Mouse (Mus musculus) CH12F3 (cell line): ENCODE measurements around the gene Pde6c.

ENCODE experiments used
- in situ Hi-C: fragments of 300-500 bp; cut with MboI; formaldehyde crosslinking; loops from 2 replicates; pipeline ENCODE4 v1.14.3; 2020; ENCODE audit warnings: low sequenced_read_pairs

Gene Pde6c

DNA sequence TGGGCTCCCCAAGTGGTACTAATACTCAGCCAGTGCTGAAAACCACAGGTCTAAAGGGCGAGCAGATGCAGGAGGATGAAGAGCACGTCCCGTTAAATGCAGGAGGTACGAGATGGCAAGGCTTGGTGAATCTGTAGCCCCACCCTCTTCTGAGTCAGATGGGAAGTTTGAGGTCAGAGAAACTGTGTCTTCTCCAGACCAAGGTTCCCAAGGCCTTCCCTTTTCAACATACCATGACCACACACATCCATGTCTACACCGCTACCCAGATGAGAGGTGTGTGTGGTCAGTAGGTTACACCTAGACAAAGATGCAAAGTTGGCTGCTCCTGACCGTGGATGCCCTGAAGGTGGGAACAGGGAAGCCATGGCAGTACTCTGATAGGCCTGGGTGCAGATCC lies 2.2 kb downstream of the Pde6c start:
- in situ Hi-C loops, result no loop called here

GRCm38 (mm10) chr19:38143540-38144271 lies 11.1 kb downstream of the Pde6c start:
- in situ Hi-C loops, result no loop called here

DNA sequence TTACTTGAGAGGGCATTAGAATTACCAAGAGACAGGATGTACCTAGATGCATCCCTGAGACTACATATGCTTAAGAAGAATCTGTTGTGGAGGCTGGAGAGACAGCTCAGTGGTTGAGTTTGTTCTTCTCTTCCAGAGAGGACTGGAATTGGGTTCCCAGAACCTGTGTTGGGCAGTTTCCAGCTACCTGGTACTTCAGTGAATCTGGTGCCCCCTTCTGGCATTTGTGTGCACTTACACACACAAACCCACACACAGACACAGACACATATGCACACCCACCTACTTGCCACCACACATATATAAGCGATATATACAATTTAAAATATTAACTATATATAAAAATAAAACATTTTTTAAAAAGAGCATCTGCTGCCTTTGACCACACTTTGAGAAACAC lies 23.7 kb downstream of the Pde6c start:
- in situ Hi-C loops, result no loop called here

DNA sequence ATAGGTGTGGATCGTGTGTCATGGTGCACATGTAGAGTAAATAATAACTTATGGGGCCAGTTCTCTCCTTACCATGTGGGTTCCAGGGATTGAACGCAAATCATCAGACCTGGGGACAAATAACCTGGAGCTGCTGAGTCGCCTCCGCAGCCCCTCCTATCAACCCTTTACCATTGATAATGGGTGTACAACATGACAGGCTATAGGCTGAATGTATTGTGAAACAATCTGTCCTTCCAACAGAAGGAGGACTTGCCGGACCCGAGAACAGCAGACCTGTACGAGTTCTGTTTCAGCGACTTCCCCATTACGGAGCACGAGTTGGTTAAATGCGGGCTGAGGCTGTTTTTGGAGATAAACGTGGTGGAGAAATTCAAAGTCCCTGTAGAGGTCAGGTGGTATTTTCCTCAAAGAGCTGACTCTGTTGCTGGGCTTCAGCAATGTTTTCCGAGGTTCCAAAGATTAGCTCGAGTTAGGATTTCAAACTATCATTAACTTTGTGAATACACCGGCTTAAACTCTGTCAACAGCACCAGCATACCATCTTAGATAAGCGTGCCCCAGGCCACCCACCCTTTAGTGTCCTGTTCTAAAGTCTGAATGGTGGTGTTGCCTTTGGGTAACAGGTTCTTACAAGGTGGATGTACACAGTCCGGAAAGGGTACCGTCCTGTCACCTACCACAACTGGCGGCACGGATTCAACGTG lies 29.2 kb downstream of the Pde6c start:
- in situ Hi-C loops, result no loop called here

GRCm38 (mm10) chr19:38164633-38165032 lies 32.1 kb downstream of the Pde6c start:
- in situ Hi-C loops, result no loop called here

GRCm38 (mm10) chr19:38179675-38180074 lies 47.1 kb downstream of the Pde6c start:
- in situ Hi-C loops, result no loop called here

DNA sequence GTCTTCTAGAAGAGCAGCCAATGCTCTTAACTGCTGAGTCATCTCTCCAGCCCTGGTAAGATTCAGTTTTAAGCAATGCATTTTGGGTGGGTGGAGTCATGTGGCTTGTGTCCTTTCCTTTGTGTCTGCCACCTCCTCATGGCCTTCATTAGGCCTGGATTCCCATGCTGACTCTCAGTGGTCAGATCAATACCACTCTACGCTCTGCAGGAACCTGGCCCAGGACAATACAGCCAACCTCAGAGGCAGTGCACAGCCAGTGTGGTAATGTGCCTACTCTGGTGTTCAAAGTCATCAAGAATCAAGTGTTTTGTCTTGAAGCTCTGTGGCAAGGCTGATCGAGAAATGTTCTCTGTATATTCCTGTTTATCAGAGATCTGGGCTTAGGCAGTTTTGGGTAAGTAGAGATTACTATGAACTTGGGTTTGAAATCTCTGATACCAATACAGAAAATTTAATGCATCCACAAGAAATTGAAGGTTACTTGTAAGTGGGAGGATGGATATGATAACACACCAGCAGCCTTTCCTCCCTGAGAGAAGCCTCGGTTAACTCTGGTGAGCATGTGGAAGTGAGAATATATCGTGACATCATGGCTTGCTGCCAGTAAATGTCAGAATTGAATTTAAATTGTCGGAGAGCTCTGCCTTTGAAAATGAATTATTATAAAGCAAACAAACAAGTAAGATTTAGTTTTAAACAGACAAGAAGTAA lies 54.2 kb downstream of the Pde6c start:
- in situ Hi-C loops, result no loop called here

DNA sequence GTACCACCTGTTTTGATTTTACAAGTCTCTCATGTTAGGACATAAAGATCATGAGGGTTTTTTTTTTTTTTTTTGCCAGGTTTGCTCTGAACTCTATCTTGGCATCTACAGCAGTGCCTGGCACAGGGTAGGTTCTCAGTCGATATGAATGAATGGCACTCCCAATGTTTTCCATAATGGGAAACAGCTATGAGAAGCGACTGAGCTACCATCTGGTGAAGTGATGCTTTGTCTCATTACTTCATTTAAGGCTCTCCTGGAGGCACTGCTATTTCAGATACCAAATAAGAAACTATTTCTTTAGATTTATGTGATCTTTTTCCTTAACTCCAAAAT lies 54.7 kb downstream of the Pde6c start:
- in situ Hi-C loops, result no loop called here

GRCm38 (mm10) chr19:38190606-38191005 lies 58.0 kb downstream of the Pde6c start:
- in situ Hi-C loops, result loop anchor here (10.0 kb wide), 2 partner anchors 106 to 246 kb away; no protein-coding TSS in a partner anchor

DNA sequence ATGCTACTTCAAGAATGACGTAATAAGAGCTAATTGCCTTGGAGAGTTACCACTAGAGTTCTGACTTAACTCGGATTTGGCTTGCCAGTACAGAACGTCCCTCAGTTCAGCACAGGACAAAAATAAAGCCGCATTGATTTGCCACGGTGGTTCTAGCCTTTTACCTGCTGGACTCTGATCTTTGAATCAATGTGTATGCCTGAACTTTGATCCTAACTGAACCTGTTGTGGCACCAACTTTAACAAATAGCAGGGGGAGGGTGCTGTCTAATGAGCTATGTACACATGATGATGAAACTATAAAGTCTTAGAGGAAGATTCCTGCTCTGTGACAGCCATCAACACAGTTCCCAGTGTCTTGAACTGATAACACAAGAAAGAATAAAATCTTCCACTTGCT lies 58.9 kb downstream of the Pde6c start:
- in situ Hi-C loops, result loop anchor here (10.0 kb wide), 2 partner anchors 107 to 247 kb away; no protein-coding TSS in a partner anchor

DNA sequence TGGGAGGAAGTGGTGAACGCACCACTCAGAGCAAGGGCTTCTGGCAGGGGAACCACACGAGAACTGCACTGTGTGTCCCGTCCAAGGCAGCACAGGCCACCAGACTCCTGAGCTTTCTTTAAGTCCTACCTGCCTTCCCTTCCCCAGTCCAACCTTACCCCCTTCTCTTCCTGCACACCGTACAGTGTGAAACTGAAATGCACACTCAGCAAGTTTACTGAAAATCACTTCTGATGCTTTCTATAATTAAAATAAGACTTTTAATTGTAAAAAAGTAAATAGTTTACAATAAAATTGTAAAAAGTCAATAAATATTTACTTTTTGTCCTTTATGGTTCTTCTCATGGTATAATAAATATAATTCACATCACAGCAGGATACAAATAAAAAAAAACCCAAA lies 62.7 kb downstream of the Pde6c start:
- in situ Hi-C loops, result loop anchor here (10.0 kb wide), 2 partner anchors 110 to 250 kb away; no protein-coding TSS in a partner anchor

- in situ Hi-C loops, result loop anchor here (10.0 kb wide), 2 partner anchors 114 to 254 kb away; no protein-coding TSS in a partner anchor
Observed at GRCm38 (mm10) chr19:38198731-38199130, 66.2 kb downstream of the Pde6c start.

GRCm38 (mm10) chr19:38206669-38207068 lies 74.1 kb downstream of the Pde6c start:
- in situ Hi-C loops, result no loop called here

- in situ Hi-C loops, result no loop called here
Observed at GRCm38 (mm10) chr19:38217696-38218095, 85.1 kb downstream of the Pde6c start.

GRCm38 (mm10) chr19:38223356-38223904 lies 90.8 kb downstream of the Pde6c start:
- in situ Hi-C loops, result no loop called here

GRCm38 (mm10) chr19:38223905-38224684 lies 91.5 kb downstream of the Pde6c start, which contains the start of gene Fra10ac1:
TSS of gene Fra10ac1 (minus strand) at chr19:38224156.
- in situ Hi-C loops, result no loop called here

DNA sequence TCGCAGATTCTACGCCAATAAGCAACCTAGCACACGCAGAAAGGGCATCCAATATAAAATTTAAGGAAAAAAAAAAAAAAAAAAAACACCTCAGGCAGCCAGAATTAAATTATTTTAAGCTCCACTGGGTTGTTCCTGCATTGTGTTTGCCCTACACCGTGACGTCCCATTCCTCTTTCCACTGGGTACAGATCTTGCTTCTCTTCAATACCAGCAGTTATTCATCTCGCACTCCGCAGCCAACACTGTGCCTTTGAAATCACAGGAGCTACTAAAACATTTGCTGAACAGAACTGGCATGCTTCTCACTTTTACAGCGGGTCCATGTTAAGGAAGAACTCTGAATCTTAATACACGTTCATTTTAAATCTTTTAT lies 92.1 kb downstream of the Pde6c start:
- in situ Hi-C loops, result no loop called here

- in situ Hi-C loops, result no loop called here
Observed at GRCm38 (mm10) chr19:38228699-38229098, 96.1 kb downstream of the Pde6c start.

GRCm38 (mm10) chr19:38232087-38232486 lies 99.5 kb downstream of the Pde6c start:
- in situ Hi-C loops, result no loop called here

DNA sequence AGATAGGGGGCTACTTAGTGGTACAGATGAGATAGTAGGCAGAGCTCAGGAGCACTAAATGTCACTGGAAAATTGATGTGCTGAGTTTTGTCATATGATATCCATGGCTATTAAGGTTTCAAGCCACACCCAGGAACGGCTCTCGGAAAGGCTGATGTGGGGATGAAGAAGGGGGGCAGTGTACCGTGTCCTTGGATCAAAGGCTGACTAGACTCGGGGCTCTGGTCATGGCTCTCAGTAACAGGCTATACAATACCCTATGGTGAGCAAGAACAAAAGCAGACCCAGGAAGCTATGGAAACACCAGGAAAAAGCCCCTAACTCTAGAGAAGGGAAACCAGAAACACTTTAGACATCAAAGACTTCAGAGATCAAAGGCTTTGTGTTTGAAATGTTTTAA lies 99.9 kb downstream of the Pde6c start:
- in situ Hi-C loops, result no loop called here
